Mouse (Mus musculus): Measurements from ENCODE around the gene Trim61. TPM values are rescaled to one million over a fixed set of nuclear protein-coding genes. Genes with fewer than 3 reads are reported as not detected.
A peak's percentile ranks its signal among the peaks of the same experiment; 100 is the strongest.

Gene Trim61
- polyA plus RNA-seq, 1 experiment from 2014 or later: 0.05 TPM

DNA sequence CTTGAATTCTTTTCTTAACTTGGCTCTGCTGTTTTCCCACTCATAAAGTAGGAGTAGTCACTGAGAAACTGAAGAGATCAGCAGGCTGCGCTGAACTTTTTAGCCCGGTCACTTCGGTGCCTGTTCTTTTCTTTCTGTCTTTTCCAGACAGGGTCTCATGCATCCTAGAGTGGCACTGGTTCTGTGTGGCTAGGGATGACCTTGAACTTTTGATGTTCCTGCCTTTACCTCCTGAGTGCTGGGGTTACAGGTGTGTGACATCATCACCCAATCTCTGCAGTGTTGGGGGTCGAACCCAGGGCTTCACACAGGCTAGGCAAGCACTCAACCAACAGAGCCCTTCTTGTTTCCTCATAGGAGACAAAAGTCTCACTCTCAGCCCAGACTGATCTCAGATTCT lies 38.4 kb upstream of the Trim61 start:
- no peaks in the 10 kb centered on the region for H3K9me3 ChIP-seq (ENCODE audit: control insufficient read depth)
- TF ChIP-seq CTCF (IDR thresholded peaks at IDR 0.05; ENCODE audit: low read depth): no peak
- 93% methylated on average over 4 of the region's 4 CpGs for WGBS
- no peak overlapping the region for H3K4me3 ChIP-seq (ENCODE audit: low read depth, low read length)
- no peak for ATAC-seq
- no peak overlapping the region for H3K9ac ChIP-seq (ENCODE audit: low read depth, low read length)
- H3K27me3 ChIP-seq (replicated peaks; ENCODE audit: control insufficient read depth, insufficient read depth, low read length): no peaks in the 10 kb centered on the region
- H3K36me3 ChIP-seq (ENCODE audit: control insufficient read depth, insufficient read depth): no peaks in the 10 kb centered on the region
- H3K4me2 ChIP-seq (replicated peaks; ENCODE audit: low read depth): no peak overlapping the region
- H3K4me1 ChIP-seq (replicated peaks; ENCODE audit: control insufficient read depth, insufficient read depth, low read length): no peaks in the 10 kb centered on the region
- H3K27ac ChIP-seq (ENCODE audit: low read depth, low read length): no peak overlapping the region

DNA sequence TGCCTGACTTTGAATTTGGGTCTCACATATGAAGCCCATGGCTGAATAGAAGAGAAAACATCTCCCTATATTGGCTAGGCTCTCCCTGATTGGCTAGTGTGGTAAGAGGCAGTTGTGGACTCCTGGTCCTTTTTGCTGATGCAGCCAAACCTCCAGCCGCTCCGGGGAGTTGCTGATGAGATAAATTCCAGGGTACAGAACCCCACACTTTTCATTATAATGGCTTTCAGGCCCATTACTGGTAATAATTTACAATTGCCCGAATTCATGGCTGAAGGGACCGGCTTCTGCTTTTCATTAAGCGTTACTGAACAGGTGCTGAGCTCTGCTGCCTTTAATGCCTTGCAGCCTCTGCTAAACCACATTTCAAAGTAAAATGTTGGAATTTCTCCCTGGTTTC lies 35.6 kb upstream of the Trim61 start:
- Histone ChIP-seq H3K9ac (ENCODE audit: low read depth, low read length) (no peak overlapping the region), H3K4me2 (replicated peaks; ENCODE audit: low read depth) (no peak overlapping the region), H3K27me3 (replicated peaks; ENCODE audit: control insufficient read depth, insufficient read depth, low read length) (no peaks in the 10 kb centered on the region), H3K36me3 (ENCODE audit: control insufficient read depth, insufficient read depth) (no peaks in the 10 kb centered on the region), H3K9me3 (ENCODE audit: control insufficient read depth) (no peaks in the 10 kb centered on the region), H3K4me1 (replicated peaks; ENCODE audit: control insufficient read depth, insufficient read depth, low read length) (no peaks in the 10 kb centered on the region), H3K27ac (ENCODE audit: low read depth, low read length) (no peak overlapping the region), H3K4me3 (ENCODE audit: low read depth, low read length) (no peak overlapping the region)
- ATAC-seq: no peak
- 59% methylated on average over 5 of the region's 5 CpGs for WGBS
- no peak for TF ChIP-seq CTCF (IDR thresholded peaks at IDR 0.05; ENCODE audit: low read depth)

DNA sequence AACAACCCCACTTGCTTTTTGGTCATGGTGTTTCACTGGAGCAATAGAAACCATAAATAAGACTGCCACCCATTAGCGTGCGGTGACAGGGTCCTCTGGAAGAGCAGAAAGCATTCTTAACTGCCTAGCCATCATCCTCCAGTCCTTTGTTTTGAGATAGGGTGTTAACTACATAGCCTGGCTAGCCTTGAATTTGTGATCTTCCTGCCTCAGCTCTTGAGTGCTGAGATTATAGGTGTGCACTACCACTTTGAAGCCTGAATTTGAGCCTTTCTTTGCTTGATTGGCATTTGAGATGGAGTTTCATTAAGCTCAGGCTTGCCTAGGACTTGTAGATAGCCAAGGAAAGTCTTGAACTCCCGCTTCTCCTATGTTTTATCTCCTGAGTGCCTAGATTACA lies 35.2 kb upstream of the Trim61 start:
- TF ChIP-seq CTCF (IDR thresholded peaks at IDR 0.05; ENCODE audit: low read depth): no peak
- WGBS: 83% methylated on average over 3 of the region's 3 CpGs
- Histone ChIP-seq H3K4me2 (replicated peaks; ENCODE audit: low read depth) (no peak overlapping the region), H3K9me3 (ENCODE audit: control insufficient read depth) (no peaks in the 10 kb centered on the region), H3K4me3 (ENCODE audit: low read depth, low read length) (no peak overlapping the region), H3K27me3 (replicated peaks; ENCODE audit: control insufficient read depth, insufficient read depth, low read length) (no peaks in the 10 kb centered on the region), H3K27ac (ENCODE audit: low read depth, low read length) (no peak overlapping the region), H3K9ac (ENCODE audit: low read depth, low read length) (no peak overlapping the region), H3K36me3 (ENCODE audit: control insufficient read depth, insufficient read depth) (no peaks in the 10 kb centered on the region), H3K4me1 (replicated peaks; ENCODE audit: control insufficient read depth, insufficient read depth, low read length) (no peaks in the 10 kb centered on the region)
- no peak for ATAC-seq

DNA sequence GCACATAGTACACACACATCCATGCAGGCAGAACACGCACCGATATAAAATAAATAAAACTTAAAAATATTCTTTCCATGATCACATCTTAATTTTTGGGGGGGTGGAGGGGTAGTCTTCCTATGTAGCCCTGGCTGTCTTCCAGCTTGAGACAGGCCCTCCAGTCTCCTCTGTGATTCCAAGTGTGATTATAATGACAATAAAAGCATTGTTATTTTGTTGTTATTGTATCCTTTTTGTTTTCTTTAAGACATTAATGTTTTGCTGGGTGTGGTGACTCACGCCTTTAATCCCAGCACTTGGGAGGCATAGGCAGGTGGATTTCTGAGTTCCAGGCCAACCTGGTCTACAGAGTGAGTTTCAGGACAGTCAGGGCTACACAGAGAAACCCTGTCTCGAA lies 29.5 kb upstream of the Trim61 start:
- Histone ChIP-seq H3K27me3 (replicated peaks; ENCODE audit: control insufficient read depth, insufficient read depth, low read length) (no peaks in the 10 kb centered on the region), H3K9me3 (ENCODE audit: control insufficient read depth) (no peaks in the 10 kb centered on the region), H3K4me2 (replicated peaks; ENCODE audit: low read depth) (no peak overlapping the region), H3K4me3 (ENCODE audit: low read depth, low read length) (no peak overlapping the region), H3K36me3 (ENCODE audit: control insufficient read depth, insufficient read depth) (no peaks in the 10 kb centered on the region), H3K9ac (ENCODE audit: low read depth, low read length) (no peak overlapping the region), H3K27ac (ENCODE audit: low read depth, low read length) (no peak overlapping the region), H3K4me1 (replicated peaks; ENCODE audit: control insufficient read depth, insufficient read depth, low read length) (no peaks in the 10 kb centered on the region)
- no peak for ATAC-seq
- TF ChIP-seq CTCF (IDR thresholded peaks at IDR 0.05; ENCODE audit: low read depth): no peak
- 81% methylated on average over 4 of the region's 4 CpGs for WGBS

DNA sequence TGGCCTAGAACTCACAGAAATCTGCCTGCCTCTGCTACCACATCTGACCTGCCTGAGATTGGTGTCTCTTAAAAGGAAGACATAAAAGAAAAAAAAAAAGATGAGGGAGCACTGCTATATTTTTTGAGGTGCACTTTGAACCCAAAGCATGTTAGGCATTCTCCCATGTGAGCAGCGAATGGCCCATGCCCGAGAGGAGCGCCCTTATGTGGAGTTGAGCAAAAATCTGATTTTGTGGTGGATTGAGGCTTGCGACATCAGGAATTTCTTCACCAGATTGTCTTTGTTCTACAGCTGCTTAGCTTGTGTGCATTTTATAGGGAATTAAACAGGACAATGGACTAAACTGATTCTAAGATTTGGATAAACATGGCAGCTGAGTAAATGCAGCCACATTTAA lies 28.9 kb upstream of the Trim61 start:
- no peak for TF ChIP-seq CTCF (IDR thresholded peaks at IDR 0.05; ENCODE audit: low read depth)
- H3K4me1 ChIP-seq (replicated peaks; ENCODE audit: control insufficient read depth, insufficient read depth, low read length): no peaks in the 10 kb centered on the region
- ATAC-seq: no peak
- no peak overlapping the region for H3K4me3 ChIP-seq (ENCODE audit: low read depth, low read length)
- H3K36me3 ChIP-seq (ENCODE audit: control insufficient read depth, insufficient read depth): no peaks in the 10 kb centered on the region
- H3K9ac ChIP-seq (ENCODE audit: low read depth, low read length): no peak overlapping the region
- no peak overlapping the region for H3K4me2 ChIP-seq (replicated peaks; ENCODE audit: low read depth)
- H3K9me3 ChIP-seq (ENCODE audit: control insufficient read depth): no peaks in the 10 kb centered on the region
- 89% methylated on average over 4 of the region's 4 CpGs for WGBS
- no peaks in the 10 kb centered on the region for H3K27me3 ChIP-seq (replicated peaks; ENCODE audit: control insufficient read depth, insufficient read depth, low read length)
- no peak overlapping the region for H3K27ac ChIP-seq (ENCODE audit: low read depth, low read length)

DNA sequence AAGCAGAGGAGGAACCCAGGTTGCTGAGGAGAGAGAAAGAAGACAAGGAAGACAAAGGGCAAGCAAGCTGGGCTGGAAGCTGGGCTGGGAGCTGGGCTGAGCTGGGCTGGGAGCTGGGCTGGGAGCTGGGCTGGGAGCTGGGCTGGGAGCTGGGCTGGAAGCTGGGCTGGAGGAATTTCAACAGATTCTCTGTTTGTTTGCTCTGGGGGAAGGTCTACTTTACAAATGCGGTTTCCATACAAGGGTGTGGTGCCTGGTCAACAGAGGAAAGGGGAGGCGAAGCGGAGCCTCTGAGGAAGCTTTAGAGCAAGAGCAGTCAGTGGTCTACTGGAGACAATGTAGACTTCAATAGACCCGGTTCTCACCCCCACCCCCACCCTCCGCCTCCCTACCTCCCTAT lies 28.2 kb upstream of the Trim61 start:
- ATAC-seq: no peak
- TF ChIP-seq CTCF (IDR thresholded peaks at IDR 0.05; ENCODE audit: low read depth): no peak
- no peak overlapping the region for H3K4me3 ChIP-seq (ENCODE audit: low read depth, low read length)
- H3K4me1 ChIP-seq (replicated peaks; ENCODE audit: control insufficient read depth, insufficient read depth, low read length): no peaks in the 10 kb centered on the region
- H3K36me3 ChIP-seq (ENCODE audit: control insufficient read depth, insufficient read depth): no peaks in the 10 kb centered on the region
- H3K9ac ChIP-seq (ENCODE audit: low read depth, low read length): no peak overlapping the region
- WGBS: 42% methylated on average over 5 of the region's 5 CpGs
- no peaks in the 10 kb centered on the region for H3K9me3 ChIP-seq (ENCODE audit: control insufficient read depth)
- no peak overlapping the region for H3K4me2 ChIP-seq (replicated peaks; ENCODE audit: low read depth)
- no peaks in the 10 kb centered on the region for H3K27me3 ChIP-seq (replicated peaks; ENCODE audit: control insufficient read depth, insufficient read depth, low read length)
- no peak overlapping the region for H3K27ac ChIP-seq (ENCODE audit: low read depth, low read length)

DNA sequence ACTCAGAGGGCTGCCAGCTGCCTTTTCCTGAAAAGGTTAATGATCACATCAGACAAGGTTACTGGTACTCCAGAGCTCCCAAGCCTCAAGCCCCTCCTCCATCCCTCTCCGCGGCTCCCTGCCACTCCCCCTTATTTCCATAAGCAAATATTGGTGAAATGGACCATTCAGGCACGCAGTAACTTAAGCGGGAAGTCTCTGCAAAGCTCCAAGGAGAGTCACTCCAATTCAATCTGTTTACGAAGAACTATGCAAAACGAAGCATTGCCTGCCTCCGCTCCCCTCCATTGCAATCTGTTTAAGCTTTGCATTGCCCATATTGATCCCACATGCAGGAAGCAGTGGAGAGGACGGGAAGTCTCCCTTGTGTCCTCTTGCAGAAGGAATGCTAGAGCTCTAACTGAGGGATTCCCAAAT lies 18.8 kb upstream of the Trim61 start, which contains the start of gene Apela:
Gene Apela, minus strand, starts transcription at position 220 of the 417 bp plus-strand sequence.
- Histone ChIP-seq H3K4me3 (ENCODE audit: low read depth, low read length) (peak within 1 kb of the TSS; percentile 14), H3K9me3 (ENCODE audit: control insufficient read depth) (no peaks in the 10 kb centered on the region), H3K27me3 (replicated peaks; ENCODE audit: control insufficient read depth, insufficient read depth, low read length) (no peaks in the 10 kb centered on the region), H3K27ac (ENCODE audit: low read depth, low read length) (no peak within 1 kb of the TSS), H3K36me3 (ENCODE audit: control insufficient read depth, insufficient read depth) (no peaks in the 10 kb centered on the region), H3K9ac (ENCODE audit: low read depth, low read length) (no peak within 1 kb of the TSS), H3K4me1 (replicated peaks; ENCODE audit: control insufficient read depth, insufficient read depth, low read length) (no peaks in the 10 kb centered on the region), H3K4me2 (replicated peaks; ENCODE audit: low read depth) (peak within 1 kb of the TSS; percentile 63)
- TF ChIP-seq CTCF (IDR thresholded peaks at IDR 0.05; ENCODE audit: low read depth): no peak
- ATAC-seq: peak; percentile 38; the same call in 1 of the 2 replicates
- WGBS: under 1% methylated on average over 8 of the region's 8 CpGs

Measured in intestine, postnatal 0 days (tissue).